Mouse (Mus musculus) kidney, postnatal 0 days (tissue): ENCODE results near the gene Sept6. TPM values are rescaled to one million over a fixed set of nuclear protein-coding genes. Genes with fewer than 3 reads are reported as not detected.
"Not testable (repeated sequence)": the region's sequence is repeated elsewhere in the genome, so short reads cannot be mapped to it uniquely, and the experiment has no call there.

Experiments
- ATAC-seq: fragments of 200-750 bp; cut with Nextera tagmentation; replicated peaks from 2 replicates; pipeline ENCODE4 v1.8.0; 2017; ENCODE audit warnings: low read depth, moderate number of reproducible peaks, moderate TSS enrichment, moderate library complexity; ENCODE audit not compliant: low FRiP score
- DNase-seq: peaks from one replicate; pipeline ENCODE4 v3.0.0-alpha.2; 2016; ENCODE audit warnings: low spot score
- H3K27ac ChIP-seq: fragments of 300-500 bp; sonication (generic); 2 replicates; pipeline ENCODE4 v1.5.1; 2014; ENCODE audit warnings: mild to moderate bottlenecking
- H3K27me3 ChIP-seq: fragments of 300-500 bp; sonication (generic); 2 replicates; pipeline ENCODE4 v1.6.1; 2014; ENCODE audit warnings: low read length, mixed read lengths; ENCODE audit not compliant: insufficient read depth
- H3K36me3 ChIP-seq: fragments of 300-500 bp; sonication (generic); 2 replicates; pipeline ENCODE4 v1.6.1; 2014; ENCODE audit warnings: low read length, mixed read lengths; ENCODE audit not compliant: insufficient read depth
- H3K4me1 ChIP-seq: fragments of 300-500 bp; sonication (generic); replicated peaks from 2 replicates; pipeline ENCODE4 v1.6.1; 2014; ENCODE audit warnings: antibody characterized with exemption, low read length, mixed read lengths; ENCODE audit not compliant: insufficient read depth
- H3K4me2 ChIP-seq: fragments of 300-500 bp; sonication (generic); 2 replicates; pipeline ENCODE4 v1.6.1; 2014; ENCODE audit warnings: mild to moderate bottlenecking, low read length, moderate library complexity, mixed read lengths
- H3K4me3 ChIP-seq: fragments of 300-500 bp; sonication (generic); replicated peaks from 2 replicates; pipeline ENCODE4 v1.5.1; 2014; ENCODE audit warnings: low read depth, low read length
- H3K9ac ChIP-seq: fragments of 300-500 bp; sonication (generic); 2 replicates; pipeline ENCODE4 v1.6.1; 2014; ENCODE audit warnings: low read depth, low read length
- H3K9me3 ChIP-seq: fragments of 300-500 bp; sonication (generic); replicated peaks from 2 replicates; pipeline ENCODE4 v1.6.1; 2016; ENCODE audit warnings: low read length, inconsistent platforms, mixed read lengths
- CTCF ChIP-seq: IDR thresholded peaks from 2 replicates; pipeline ENCODE4 v1.5.1; 2016; ENCODE audit warnings: antibody characterized with exemption, low read depth, mild to moderate bottlenecking, moderate library complexity
- WGBS: fragments of 180-500 bp; shearing (Covaris S2); extraction: QIAGEN DNeasy Blood & Tissue Kit; methylation state at CpG from one replicate; pipeline ENCODE4 v1.1.7; 2014; 5-methylcytosine and 5-hydroxymethylcytosine counted together
- polyA plus RNA-seq: library from polyadenylated mRNA; unstranded; fragments of >200 nt; fragmentation: Nextera tagmentation; extraction: Ambion mirVana; gene quantifications from 2 replicates; pipeline ENCODE4 v1.2.1, GENCODE M21; 2015

Sept6 gene
- polyA plus RNA-seq, 1 experiment from 2014 or later = 12.3 TPM

DNA sequence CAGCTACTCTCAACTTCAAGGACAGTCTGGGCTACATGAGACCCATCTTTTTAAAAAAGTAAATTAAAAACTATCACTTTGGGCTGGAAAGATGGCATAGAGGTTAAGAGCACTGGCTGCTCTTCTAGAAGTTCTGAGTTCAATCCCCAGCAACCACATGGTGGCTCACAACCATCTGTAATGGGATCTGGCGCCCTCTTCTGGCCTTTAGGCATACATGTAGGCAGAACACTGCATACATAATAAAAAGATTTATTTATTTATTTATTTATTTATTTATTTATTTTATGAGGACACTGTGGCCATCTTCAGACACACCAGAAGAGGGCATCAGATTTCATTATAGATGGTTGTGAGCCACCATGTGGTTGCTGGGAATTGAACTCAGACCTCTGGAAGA is 92.7 kb downstream of the Sept6 start:
- H3K9ac ChIP-seq, H3K36me3 ChIP-seq, H3K27me3 ChIP-seq, H3K9me3 ChIP-seq, ATAC-seq, H3K4me3 ChIP-seq, H3K4me1 ChIP-seq, H3K4me2 ChIP-seq, H3K27ac ChIP-seq: not testable (repeated sequence)
- peak; percentile 56 for TF ChIP-seq CTCF
- DNase-seq = peak; percentile 15
- WGBS = 38% methylated on average over 1 of the region's 1 CpGs

DNA sequence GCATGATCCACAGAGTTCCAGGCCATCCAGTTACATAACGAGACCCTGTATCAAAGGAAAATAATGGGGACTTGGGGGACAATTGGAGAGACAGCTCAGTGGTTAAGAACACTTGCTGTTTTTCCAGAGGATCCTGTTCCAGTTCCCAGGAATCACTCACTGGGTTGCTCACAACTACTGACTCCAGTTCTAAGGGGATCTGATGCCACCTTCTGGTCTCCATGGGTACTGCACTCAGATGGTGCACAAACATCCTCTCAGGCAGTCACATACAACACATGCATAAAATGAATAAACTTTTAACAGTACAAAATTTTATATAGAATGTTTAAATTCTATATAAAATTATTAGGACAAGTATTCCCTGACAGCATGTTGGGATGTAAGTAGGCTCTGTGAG is 106.9 kb downstream of the Sept6 start:
- no peak overlapping the region for H3K27ac ChIP-seq
- H3K9ac ChIP-seq = no peak overlapping the region
- H3K4me2 ChIP-seq = no peak overlapping the region
- no peak overlapping the region for H3K4me3 ChIP-seq
- H3K9me3 ChIP-seq = no peaks in the 10 kb centered on the region
- H3K4me1 ChIP-seq = no peaks in the 10 kb centered on the region
- DNase-seq (no peak), ATAC-seq (no peak)
- 68% methylated on average over 1 of the region's 1 CpGs for WGBS
- H3K36me3 ChIP-seq = 0 out of 2 replicates have a peak, but pooled peaks cover 3% of the 10 kb centered on the region
- peak; percentile 44; the same call in 1 of the 2 replicates for TF ChIP-seq CTCF
- H3K27me3 ChIP-seq = no peaks in the 10 kb centered on the region

DNA sequence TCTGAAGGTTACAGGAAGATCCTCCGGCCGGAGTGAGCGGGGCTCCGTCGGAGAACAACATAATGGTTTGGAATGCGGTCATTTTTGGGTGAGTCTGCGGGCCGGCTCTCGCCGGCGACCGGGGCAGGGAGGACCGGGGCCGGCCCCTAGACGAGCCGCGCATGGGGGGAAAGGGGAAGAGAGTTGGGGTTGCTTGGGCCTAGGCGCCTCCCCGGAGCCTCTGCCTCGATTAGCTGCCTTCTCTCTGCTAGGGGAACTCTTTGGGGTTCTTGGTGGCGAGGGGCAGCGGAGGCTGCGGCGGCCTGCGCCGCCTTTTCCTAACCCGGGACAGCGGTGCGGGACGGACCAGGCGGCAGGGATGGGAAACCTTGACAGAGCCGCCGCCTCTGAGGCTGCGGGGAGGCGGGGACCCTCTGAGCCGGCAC is 116.9 kb downstream of the Sept6 start:
- 14% methylated on average over 28 of the region's 36 CpGs for WGBS
- H3K4me1 ChIP-seq = no peaks in the 10 kb centered on the region
- peak overlapping the region; percentile 59 for H3K4me2 ChIP-seq
- no peaks in the 10 kb centered on the region for H3K27me3 ChIP-seq
- no peaks in the 10 kb centered on the region for H3K9me3 ChIP-seq
- H3K27ac ChIP-seq = peak overlapping the region; percentile 77
- no peaks in the 10 kb centered on the region for H3K36me3 ChIP-seq
- ATAC-seq (peak; percentile 36; the same call in 1 of the 2 replicates), DNase-seq (peak; percentile 12)
- no peak for TF ChIP-seq CTCF
- peak overlapping the region; percentile 79 for H3K9ac ChIP-seq
- peak overlapping the region; percentile 75 for H3K4me3 ChIP-seq

DNA sequence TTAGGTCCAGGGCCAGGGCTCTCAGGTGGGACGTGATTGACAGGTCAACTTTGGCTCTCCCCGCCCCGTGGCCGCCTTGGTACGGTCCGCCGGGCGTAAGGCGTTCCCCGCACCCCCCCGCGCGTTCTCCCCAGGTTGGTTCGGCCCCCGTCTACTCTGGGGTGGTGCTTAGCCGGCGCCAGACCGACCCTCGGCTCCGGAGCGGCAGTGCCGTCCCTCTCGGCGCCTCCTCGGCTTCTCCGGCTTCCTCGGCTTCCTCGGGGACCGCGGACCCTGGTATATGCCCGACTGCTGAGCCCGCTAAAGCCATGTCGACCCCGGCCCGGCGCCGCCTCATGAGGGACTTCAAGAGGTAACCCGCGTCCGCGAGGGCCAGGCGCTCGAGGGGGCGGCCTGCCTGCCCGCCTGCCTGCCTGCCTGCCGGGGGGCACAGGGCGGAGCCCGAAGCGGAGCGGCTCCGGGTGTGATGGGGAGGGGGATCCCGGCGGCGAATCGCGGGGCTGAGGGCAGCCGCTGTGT is 117.4 kb downstream of the Sept6 start:
- no peaks in the 10 kb centered on the region for H3K4me1 ChIP-seq
- peak; percentile 86 for DNase-seq
- peak overlapping the region; percentile 79 for H3K9ac ChIP-seq
- WGBS = 13% methylated on average over 54 of the region's 57 CpGs
- H3K36me3 ChIP-seq = no peaks in the 10 kb centered on the region
- H3K27me3 ChIP-seq = no peaks in the 10 kb centered on the region
- peak overlapping the region; percentile 75 for H3K4me3 ChIP-seq
- peak overlapping the region; percentile 77 for H3K27ac ChIP-seq
- no peaks in the 10 kb centered on the region for H3K9me3 ChIP-seq
- ATAC-seq = peak; percentile 99
- H3K4me2 ChIP-seq = peak overlapping the region; percentile 59
- no peak for TF ChIP-seq CTCF

DNA sequence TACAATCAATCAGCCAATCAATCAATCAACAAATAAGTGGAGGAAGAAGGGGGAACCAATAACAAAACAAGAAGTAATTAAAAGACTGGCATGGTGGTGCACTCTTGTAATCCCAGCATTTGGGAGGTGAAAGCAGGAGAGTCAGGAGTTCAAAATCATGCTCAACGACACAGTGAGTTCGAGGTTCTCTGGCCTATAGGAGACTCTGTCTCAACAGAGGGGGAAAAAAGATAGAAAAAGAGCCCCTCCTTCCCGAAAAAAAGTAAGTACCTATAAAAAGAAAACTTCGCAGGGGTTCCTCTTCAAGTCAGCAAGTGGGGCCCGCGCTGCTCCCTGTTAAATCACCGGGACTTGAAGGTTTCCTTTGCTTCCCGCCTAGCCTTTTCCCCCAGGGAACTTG is 117.8 kb downstream of the Sept6 start, which contains the start of the genes Ube2a and C330007P06Rik:
Gene Ube2a, plus strand, starts transcription at position 136 of the 400 bp plus-strand sequence.
Gene C330007P06Rik, minus strand, starts transcription at position 347 of the 400 bp plus-strand sequence.
- no peak for DNase-seq
- H3K4me1 ChIP-seq = no peaks in the 10 kb centered on the region
- 33% methylated on average over 8 of the region's 8 CpGs for whole genome bisulfite sequencing
- H3K4me3 ChIP-seq = peak within 1 kb of the TSS; percentile 75
- ATAC-seq = peak; percentile 27; the same call in 1 of the 2 replicates
- TF ChIP-seq CTCF = no peak
- no peaks in the 10 kb centered on the region for H3K27me3 ChIP-seq
- no peaks in the 10 kb centered on the region for H3K9me3 ChIP-seq
- H3K4me2 ChIP-seq = peak within 1 kb of the TSS; percentile 59
- peak within 1 kb of the TSS; percentile 77 for H3K27ac ChIP-seq
- H3K9ac ChIP-seq = peak within 1 kb of the TSS; percentile 79
- no peaks in the 10 kb centered on the region for H3K36me3 ChIP-seq

DNA sequence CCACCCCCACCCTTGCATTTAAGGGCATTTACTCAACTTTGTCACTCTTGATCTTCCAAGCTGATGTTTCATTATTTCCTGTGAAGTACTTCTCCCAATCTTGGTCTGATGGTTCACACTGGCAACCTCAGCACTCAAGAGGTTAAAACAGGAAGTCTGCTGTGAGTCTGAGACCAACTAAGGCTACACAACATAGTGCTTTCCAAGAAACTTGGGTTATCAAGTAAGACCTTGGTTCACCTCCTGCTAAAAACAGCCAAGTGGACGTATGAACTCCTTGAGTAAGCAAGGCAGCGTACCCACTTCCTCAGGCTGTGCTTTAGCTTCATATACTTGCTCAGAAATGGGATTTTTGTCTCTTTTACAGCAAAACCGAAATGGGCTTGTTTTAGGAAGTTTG is 121.2 kb downstream of the Sept6 start:
- no peak for TF ChIP-seq CTCF
- H3K27me3 ChIP-seq = no peaks in the 10 kb centered on the region
- DNase-seq (no peak), ATAC-seq (no peak)
- H3K27ac ChIP-seq = no peak overlapping the region
- 78% methylated on average over 3 of the region's 3 CpGs for WGBS
- no peak overlapping the region for H3K4me2 ChIP-seq
- H3K9me3 ChIP-seq = no peaks in the 10 kb centered on the region
- no peak overlapping the region for H3K4me3 ChIP-seq
- H3K4me1 ChIP-seq = no peaks in the 10 kb centered on the region
- no peak overlapping the region for H3K9ac ChIP-seq
- no peaks in the 10 kb centered on the region for H3K36me3 ChIP-seq
